Mouse (Mus musculus) neural tube, embryonic 15.5 days (tissue): ENCODE data around the gene Rbm17. TPM values are rescaled to one million over a fixed set of nuclear protein-coding genes. Genes with fewer than 3 reads are reported as not detected.
"Not testable (repeated sequence)": the region's sequence is repeated elsewhere in the genome, so short reads cannot be mapped to it uniquely, and the experiment has no call there.

Experiments
- ATAC-seq: fragments of 200-750 bp; cut with Nextera tagmentation; 2 replicates; pipeline ENCODE4 v1.8.0; 2017; ENCODE audit warnings: mild to moderate bottlenecking, moderate TSS enrichment, moderate library complexity; ENCODE audit not compliant: low FRiP score
- H3K27ac ChIP-seq: fragments of 300-500 bp; sonication (generic); replicated peaks from 2 replicates; pipeline ENCODE4 v1.5.1; 2015; ENCODE audit warnings: mild to moderate bottlenecking, inconsistent platforms
- H3K27me3 ChIP-seq: fragments of 300-500 bp; sonication (generic); replicated peaks from 2 replicates; pipeline ENCODE4 v1.6.1; 2015; ENCODE audit warnings: inconsistent platforms
- H3K36me3 ChIP-seq: fragments of 300-500 bp; sonication (generic); 2 replicates; pipeline ENCODE4 v1.6.1; 2015; ENCODE audit warnings: inconsistent platforms
- H3K4me1 ChIP-seq: fragments of 300-500 bp; sonication (generic); 2 replicates; pipeline ENCODE4 v1.6.1; 2015; ENCODE audit warnings: inconsistent platforms
- H3K4me2 ChIP-seq: fragments of 300-500 bp; sonication (generic); 2 replicates; pipeline ENCODE4 v1.6.1; 2015; ENCODE audit warnings: inconsistent platforms, mild to moderate bottlenecking, moderate library complexity
- H3K4me3 ChIP-seq: fragments of 300-500 bp; sonication (generic); replicated peaks from 2 replicates; pipeline ENCODE4 v1.5.1; 2015; ENCODE audit warnings: mild to moderate bottlenecking, inconsistent platforms
- H3K9ac ChIP-seq: fragments of 300-500 bp; sonication (generic); replicated peaks from 2 replicates; pipeline ENCODE4 v1.6.1; 2015; ENCODE audit warnings: mild to moderate bottlenecking, inconsistent platforms
- H3K9me3 ChIP-seq: fragments of 300-500 bp; sonication (generic); replicated peaks from 2 replicates; pipeline ENCODE4 v1.6.1; 2016; ENCODE audit warnings: inconsistent platforms
- WGBS: fragments of 180-500 bp; shearing (Covaris S2); methylation state at CpG from one replicate; pipeline ENCODE4 v1.1.7; 2015; ENCODE audit warnings: mixed read lengths; 5-methylcytosine and 5-hydroxymethylcytosine counted together
- polyA plus RNA-seq: library from polyadenylated mRNA; unstranded; fragments of >200 nt; fragmentation: Nextera tagmentation; extraction: Ambion mirVana; gene quantifications from 2 replicates; pipeline ENCODE4 v1.2.1, GENCODE M21; 2015

Rbm17 gene
- polyA plus RNA-seq, 1 experiment from 2014 or later: 127 TPM

GRCm38 (mm10) chr2:11542640-11543039, 61.3 kb downstream of the Rbm17 start:
- Histone ChIP-seq H3K27ac (no peak overlapping the region), H3K36me3 (no peaks in the 10 kb centered on the region), H3K4me2 (no peak overlapping the region), H3K9ac (no peak overlapping the region), H3K9me3 (no peaks in the 10 kb centered on the region), H3K4me1 (no peaks in the 10 kb centered on the region), H3K4me3 (no peak overlapping the region), H3K27me3 (no peaks in the 10 kb centered on the region)
- ATAC-seq: 0 out of 2 replicates have a peak, but pooled peaks have one; percentile 53
- WGBS: 87% methylated on average over 1 of the region's 1 CpGs

- WGBS: 97% methylated on average over 1 of the region's 1 CpGs
- ATAC-seq: no peak
- Histone ChIP-seq H3K27ac (no peak overlapping the region), H3K4me1 (no peaks in the 10 kb centered on the region), H3K27me3 (no peaks in the 10 kb centered on the region), H3K9me3 (no peaks in the 10 kb centered on the region), H3K36me3 (no peaks in the 10 kb centered on the region), H3K9ac (no peak overlapping the region), H3K4me2 (no peak overlapping the region), H3K4me3 (no peak overlapping the region)
Observed at GRCm38 (mm10) chr2:11542121-11542520, 61.8 kb downstream of the Rbm17 start.

- not testable (repeated sequence) for H3K9me3 ChIP-seq, H3K27ac ChIP-seq, H3K4me1 ChIP-seq, H3K27me3 ChIP-seq, H3K36me3 ChIP-seq, H3K4me3 ChIP-seq, H3K4me2 ChIP-seq, H3K9ac ChIP-seq, ATAC-seq
- WGBS: 67% methylated on average over 1 of the region's 1 CpGs
Observed at GRCm38 (mm10) chr2:11541528-11541927, 62.4 kb downstream of the Rbm17 start.

GRCm38 (mm10) chr2:11535966-11536365, 68.0 kb downstream of the Rbm17 start:
- no peaks in the 10 kb centered on the region for H3K36me3 ChIP-seq
- H3K27me3 ChIP-seq: no peaks in the 10 kb centered on the region
- H3K9ac ChIP-seq: peak overlapping the region; percentile 57; the same call in 1 of the 2 replicates
- H3K9me3 ChIP-seq: no peaks in the 10 kb centered on the region
- H3K27ac ChIP-seq: no peak overlapping the region
- peaks cover 6% of the 10 kb centered on the region for H3K4me1 ChIP-seq
- peak overlapping the region; percentile 92 for H3K4me2 ChIP-seq
- 74% methylated on average over 8 of the region's 8 CpGs for WGBS
- peak overlapping the region; percentile 54 for H3K4me3 ChIP-seq
- ATAC-seq: no peak

Other genes with a start within 250 kb of the Rbm17 start
- gene Pfkfb3, start 50.1 kb downstream of the Rbm17 start, polyA plus RNA-seq: 26.5 and 29.8 TPM in 2 replicates
- not detected in 2 replicates for gene Gm17490, start 22.1 kb upstream of the Rbm17 start, polyA plus RNA-seq
- 26.4 TPM in 1 of 2 replicates, not detected in the other for gene Il2ra, start 38.7 kb upstream of the Rbm17 start, polyA plus RNA-seq
- 1.6 and 8.1 TPM in 2 replicates for gene Il15ra, start 101.1 kb upstream of the Rbm17 start, polyA plus RNA-seq
- 119 TPM in 2 replicates for gene Fbh1, start 173.4 kb upstream of the Rbm17 start, polyA plus RNA-seq
- 38.8 and 39.8 TPM in 2 replicates for gene Ankrd16, start 173.7 kb upstream of the Rbm17 start, polyA plus RNA-seq